In genomic region chr9:60166990-60167389, GRCm38 (mm10) we compare ENCODE assay signal across 8 mouse cellular contexts.
DNase-seq lines count a peak whose midpoint lies in the region.

No protein-coding gene starts in this region.

- DNase-seq in cerebellum, postnatal 10 days = peak; percentile 37 to 54
- no peak for DNase-seq in cerebellum, adult 9-11 months
- DNase-seq in lung, postnatal 10 days = peak; percentile 28
- no peak for DNase-seq in lung, postnatal 25 days (ENCODE audit: low spot score)
- peak; percentile 20 to 56 for DNase-seq in frontal cortex, adult 2 months (ENCODE audit: extremely low spot score in 1 of 2, low spot score in 1 of 2)
- peak; percentile 42 to 54 for DNase-seq in right cerebral cortex, postnatal 10 days (ENCODE audit: low spot score in 2 of 2)
- DNase-seq in adipocyte (ENCODE audit: low spot score) = no peak
- DNase-seq in urinary bladder, postnatal 25 days (ENCODE audit: low spot score) = no peak

Comparison
In these comparisons a context has a peak if more than half of its experiments do, and no peak if none do; other contexts are left out.
1. DNase-seq: peak in cerebellum, postnatal 10 days (2 of 2), lung, postnatal 10 days (single experiment), frontal cortex, adult 2 months (2 of 2) and right cerebral cortex, postnatal 10 days (2 of 2); none in cerebellum, adult 9-11 months (single experiment), lung, postnatal 25 days (single experiment), adipocyte (single experiment) and urinary bladder, postnatal 25 days (single experiment).